Mouse (Mus musculus) liver, adult 2 months (tissue): ENCODE results near the gene Zfp811.

Experiments used
- CTCF ChIP-seq: fragments of 200-500 bp; IDR thresholded peaks from 2 replicates; pipeline ENCODE4 v1.5.1; 2011; ENCODE audit warnings: low read depth, low read length, control low read depth
- POLR2A ChIP-seq: fragments of 200-500 bp; IDR thresholded peaks from 2 replicates; pipeline ENCODE4 v1.6.1; 2011; ENCODE audit warnings: low read length, control low read depth; ENCODE audit not compliant: insufficient read depth; ENCODE audit errors: extremely low read depth

DNA sequence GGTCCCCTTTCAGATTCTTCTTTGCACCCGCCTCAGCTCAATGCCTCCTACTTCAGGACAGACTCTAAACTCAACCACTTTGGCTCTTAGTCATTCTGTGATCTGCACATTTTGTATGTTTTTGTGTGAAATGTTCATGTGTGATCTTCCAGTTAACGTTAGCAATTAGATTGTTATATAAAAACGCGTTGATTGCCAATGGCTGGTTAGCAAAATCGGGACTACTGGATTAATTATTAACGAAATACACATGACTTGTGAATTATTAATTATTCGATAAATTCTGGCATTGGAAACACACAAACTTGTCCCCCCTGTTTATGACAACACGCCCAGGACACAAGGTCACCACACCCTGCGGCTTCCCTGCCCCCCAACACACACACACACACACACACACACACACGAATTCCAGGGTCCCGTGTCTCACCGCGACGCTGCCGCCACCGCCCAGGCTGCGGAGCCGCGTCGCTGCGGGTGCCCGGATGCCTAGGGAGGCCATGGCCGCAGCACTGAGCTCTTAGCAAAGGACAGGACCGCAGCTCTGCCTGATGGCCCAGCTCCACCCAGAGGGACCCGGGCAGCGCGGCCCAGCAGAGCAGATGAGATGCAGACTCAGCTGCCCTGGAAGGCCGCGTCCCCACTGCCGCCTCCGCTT lies 22.2 kb downstream of the Zfp811 start:
- TF ChIP-seq CTCF (no peak), POLR2A (no peak)
